Mouse (Mus musculus): ENCODE measurements around the gene Klk1b16. TPM values are rescaled to one million over a fixed set of nuclear protein-coding genes. Genes with fewer than 3 reads are reported as not detected.

Gene Klk1b16
- polyA plus RNA-seq (2014; fragmentation: Illumina TruSeq; extraction: RNeasy Lipid Tissue Mini Kit (QIAGEN cat#74804); ENCODE audit: low read depth, low replicate concordance), result not detected

GRCm38 (mm10) chr7:44136467-44136866, at the start of gene Klk1b16:
Gene Klk1b16 (plus strand): TSS chr7:44136767.

GRCm38 (mm10) chr7:44102028-44102427, 34.5 kb upstream of the Klk1b16 start, which contains the start of gene Klk1b21:
Gene Klk1b21 (plus strand): TSS chr7:44102328.

GRCm38 (mm10) chr7:44112373-44112772, 24.2 kb upstream of the Klk1b16 start, which contains the start of gene Klk1b22:
Gene Klk1b22 (plus strand): TSS chr7:44112673.

GRCm38 (mm10) chr7:44187936-44188335, 51.4 kb downstream of the Klk1b16 start, which contains the start of gene Klk1b24:
Gene Klk1b24 (plus strand): TSS chr7:44188236.

Other genes with a start within 250 kb of the Klk1b16 start
- gene Klk15, start 203.0 kb upstream of the Klk1b16 start, polyA plus RNA-seq (2014; fragmentation: Illumina TruSeq; extraction: RNeasy Lipid Tissue Mini Kit (QIAGEN cat#74804); ENCODE audit: low read depth, low replicate concordance), result not detected
- 2.2 TPM for gene Klk1b8, start 186.1 kb upstream of the Klk1b16 start, polyA plus RNA-seq (2014; fragmentation: Illumina TruSeq; extraction: RNeasy Lipid Tissue Mini Kit (QIAGEN cat#74804); ENCODE audit: low read depth, low replicate concordance)
- gene Klk1b1, start 170.0 kb upstream of the Klk1b16 start, polyA plus RNA-seq (2014; fragmentation: Illumina TruSeq; extraction: RNeasy Lipid Tissue Mini Kit (QIAGEN cat#74804); ENCODE audit: low read depth, low replicate concordance), result not detected
- 0.52 TPM for gene Klk1b9, start 160.7 kb upstream of the Klk1b16 start, polyA plus RNA-seq (2014; fragmentation: Illumina TruSeq; extraction: RNeasy Lipid Tissue Mini Kit (QIAGEN cat#74804); ENCODE audit: low read depth, low replicate concordance)
- gene Klk1b11, start 140.9 kb upstream of the Klk1b16 start, polyA plus RNA-seq (2014; fragmentation: Illumina TruSeq; extraction: RNeasy Lipid Tissue Mini Kit (QIAGEN cat#74804); ENCODE audit: low read depth, low replicate concordance), result not detected
- 0.52 TPM for gene Klk1b26, start 124.6 kb upstream of the Klk1b16 start, polyA plus RNA-seq (2014; fragmentation: Illumina TruSeq; extraction: RNeasy Lipid Tissue Mini Kit (QIAGEN cat#74804); ENCODE audit: low read depth, low replicate concordance)
- gene Klk1b27, start 84.5 kb upstream of the Klk1b16 start, polyA plus RNA-seq (2014; fragmentation: Illumina TruSeq; extraction: RNeasy Lipid Tissue Mini Kit (QIAGEN cat#74804); ENCODE audit: low read depth, low replicate concordance), result 0.38 TPM
- gene Klk1b21, start 34.4 kb upstream of the Klk1b16 start, polyA plus RNA-seq (2014; fragmentation: Illumina TruSeq; extraction: RNeasy Lipid Tissue Mini Kit (QIAGEN cat#74804); ENCODE audit: low read depth, low replicate concordance), result 0.38 TPM
- gene Klk1b22, start 24.1 kb upstream of the Klk1b16 start, polyA plus RNA-seq (2014; fragmentation: Illumina TruSeq; extraction: RNeasy Lipid Tissue Mini Kit (QIAGEN cat#74804); ENCODE audit: low read depth, low replicate concordance), result not detected
- gene Klk1b24, start 51.5 kb downstream of the Klk1b16 start, polyA plus RNA-seq (2014; fragmentation: Illumina TruSeq; extraction: RNeasy Lipid Tissue Mini Kit (QIAGEN cat#74804); ENCODE audit: low read depth, low replicate concordance), result not detected
- 0.38 TPM for gene Klk1b3, start 61.4 kb downstream of the Klk1b16 start, polyA plus RNA-seq (2014; fragmentation: Illumina TruSeq; extraction: RNeasy Lipid Tissue Mini Kit (QIAGEN cat#74804); ENCODE audit: low read depth, low replicate concordance)
- not detected for gene Klk1b4, start 70.7 kb downstream of the Klk1b16 start, polyA plus RNA-seq (2014; fragmentation: Illumina TruSeq; extraction: RNeasy Lipid Tissue Mini Kit (QIAGEN cat#74804); ENCODE audit: low read depth, low replicate concordance)
- gene Klk1b5, start 79.2 kb downstream of the Klk1b16 start, polyA plus RNA-seq (2014; fragmentation: Illumina TruSeq; extraction: RNeasy Lipid Tissue Mini Kit (QIAGEN cat#74804); ENCODE audit: low read depth, low replicate concordance), result 2.5 TPM
- gene Klk1, start 88.6 kb downstream of the Klk1b16 start, polyA plus RNA-seq (2014; fragmentation: Illumina TruSeq; extraction: RNeasy Lipid Tissue Mini Kit (QIAGEN cat#74804); ENCODE audit: low read depth, low replicate concordance), result 1.2 TPM
- gene Gm36864, start 99.4 kb downstream of the Klk1b16 start, polyA plus RNA-seq (2014; fragmentation: Illumina TruSeq; extraction: RNeasy Lipid Tissue Mini Kit (QIAGEN cat#74804); ENCODE audit: low read depth, low replicate concordance), result 0.81 TPM
- 10.2 TPM for gene 1700028J19Rik, start 109.9 kb downstream of the Klk1b16 start, polyA plus RNA-seq (2014; fragmentation: Illumina TruSeq; extraction: RNeasy Lipid Tissue Mini Kit (QIAGEN cat#74804); ENCODE audit: low read depth, low replicate concordance)
- gene 2410002F23Rik, start 110.0 kb downstream of the Klk1b16 start, polyA plus RNA-seq (2014; fragmentation: Illumina TruSeq; extraction: RNeasy Lipid Tissue Mini Kit (QIAGEN cat#74804); ENCODE audit: low read depth, low replicate concordance), result 71.2 TPM
- 0.31 TPM for gene Acp4, start 120.6 kb downstream of the Klk1b16 start, polyA plus RNA-seq (2014; fragmentation: Illumina TruSeq; extraction: RNeasy Lipid Tissue Mini Kit (QIAGEN cat#74804); ENCODE audit: low read depth, low replicate concordance)
- 37.4 TPM for gene Gm15517, start 124.7 kb downstream of the Klk1b16 start, polyA plus RNA-seq (2014; fragmentation: Illumina TruSeq; extraction: RNeasy Lipid Tissue Mini Kit (QIAGEN cat#74804); ENCODE audit: low read depth, low replicate concordance)
- 7.8 TPM for gene Clec11a, start 170.1 kb downstream of the Klk1b16 start, polyA plus RNA-seq (2014; fragmentation: Illumina TruSeq; extraction: RNeasy Lipid Tissue Mini Kit (QIAGEN cat#74804); ENCODE audit: low read depth, low replicate concordance)
- gene Shank1, start 173.5 kb downstream of the Klk1b16 start, polyA plus RNA-seq (2014; fragmentation: Illumina TruSeq; extraction: RNeasy Lipid Tissue Mini Kit (QIAGEN cat#74804); ENCODE audit: low read depth, low replicate concordance), result 0.61 TPM
- gene Syt3, start 247.3 kb downstream of the Klk1b16 start, polyA plus RNA-seq (2014; fragmentation: Illumina TruSeq; extraction: RNeasy Lipid Tissue Mini Kit (QIAGEN cat#74804); ENCODE audit: low read depth, low replicate concordance), result 3.9 TPM
- gene 1700008O03Rik, start 249.1 kb downstream of the Klk1b16 start, polyA plus RNA-seq (2014; fragmentation: Illumina TruSeq; extraction: RNeasy Lipid Tissue Mini Kit (QIAGEN cat#74804); ENCODE audit: low read depth, low replicate concordance), result 0.37 TPM

All from adipose tissue, adult 10 weeks (tissue).